ENCODE assay signal across 8 mouse cellular contexts in the genomic region with DNA sequence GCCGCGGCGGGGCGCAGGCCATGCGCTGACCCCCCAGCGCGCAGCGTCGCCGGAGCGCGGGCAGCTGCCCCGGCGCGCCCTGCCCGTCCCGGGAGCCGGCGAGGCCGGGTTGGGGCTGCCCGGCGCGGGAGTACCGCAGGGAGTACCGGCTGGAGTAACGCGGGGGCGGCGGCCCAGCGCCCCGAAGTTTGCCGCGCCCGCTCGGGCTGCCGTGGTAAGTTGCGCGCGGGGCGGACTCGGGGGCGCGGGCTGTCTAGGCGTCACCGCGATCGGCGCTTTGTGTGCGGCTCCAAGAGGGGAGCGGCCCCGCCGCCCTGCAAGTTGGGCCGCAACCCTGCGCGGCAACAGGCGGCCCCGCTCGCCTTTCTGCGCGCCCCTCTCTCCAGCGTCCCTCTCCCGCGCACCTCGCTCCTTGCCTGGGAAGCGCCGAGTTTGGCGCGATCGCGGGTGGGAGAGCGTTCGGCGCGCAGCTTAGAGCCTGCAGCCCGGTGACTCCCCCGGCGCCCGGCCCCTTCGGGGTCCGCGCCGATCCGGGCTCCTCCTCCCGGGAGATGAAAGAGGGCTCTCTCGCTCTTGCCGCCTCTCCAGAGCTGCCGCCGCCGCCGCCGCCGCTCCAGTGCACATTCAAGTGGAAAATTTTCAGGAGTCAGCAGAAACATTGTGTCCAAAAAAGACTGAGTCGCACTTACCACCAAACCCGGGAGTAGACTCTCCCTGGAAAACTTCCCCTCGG. TPM values are rescaled to one million over a fixed set of nuclear protein-coding genes. Genes with fewer than 3 reads are reported as not detected.
DNase-seq lines count a peak whose midpoint lies in the region; ATAC-seq lines count a peak whose summit lies in the region.

No protein-coding gene starts in this region.

- WGBS in embryonic facial prominence, embryonic 10.5 days = 2% methylated on average over 95 of the region's 95 CpGs
- under 1% methylated on average over 83 of the region's 95 CpGs for WGBS in intestine, embryonic 16.5 days
- WGBS in limb, embryonic 10.5 days = 2% methylated on average over 91 of the region's 95 CpGs
- WGBS in midbrain, embryonic 13.5 days = under 1% methylated on average over 93 of the region's 95 CpGs
- under 1% methylated on average over 92 of the region's 95 CpGs for WGBS in stomach, embryonic 16.5 days

- peak overlapping the region; percentile 95 for H3K4me3 ChIP-seq in embryonic facial prominence, embryonic 10.5 days
- H3K4me3 ChIP-seq in intestine, embryonic 16.5 days (ENCODE audit: low read length) = peak overlapping the region; percentile 92
- H3K4me3 ChIP-seq in limb, embryonic 10.5 days = peak overlapping the region; percentile 96
- H3K4me3 ChIP-seq in midbrain, embryonic 13.5 days (replicated peaks) = peak overlapping the region; percentile 85
- H3K4me3 ChIP-seq in stomach, embryonic 16.5 days (replicated peaks; ENCODE audit: low read length) = peak overlapping the region; percentile 77

- no peaks in the 10 kb centered on the region for H3K36me3 ChIP-seq in embryonic facial prominence, embryonic 10.5 days (replicated peaks)
- H3K36me3 ChIP-seq in intestine, embryonic 16.5 days (ENCODE audit: control insufficient read depth, insufficient read depth, low read length) = no peaks in the 10 kb centered on the region
- no peaks in the 10 kb centered on the region for H3K36me3 ChIP-seq in limb, embryonic 10.5 days
- no peaks in the 10 kb centered on the region for H3K36me3 ChIP-seq in midbrain, embryonic 13.5 days
- H3K36me3 ChIP-seq in stomach, embryonic 16.5 days (ENCODE audit: control insufficient read depth, insufficient read depth, low read length) = no peaks in the 10 kb centered on the region

- peak; percentile 44 for DNase-seq in thymus, postnatal 4 days
- DNase-seq in thymus, adult 18-20 months = no peak
- DNase-seq in embryonic facial prominence, embryonic 10.5 days (ENCODE audit: low spot score) = peak; percentile 86
- DNase-seq in limb, embryonic 10.5 days (ENCODE audit: low spot score) = peak; percentile 85

- peak overlapping the region; percentile 95 for H3K9ac ChIP-seq in intestine, embryonic 16.5 days (ENCODE audit: low read depth, low read length)
- peak overlapping the region; percentile 85 for H3K9ac ChIP-seq in midbrain, embryonic 13.5 days (replicated peaks)
- peak overlapping the region; percentile 96 for H3K9ac ChIP-seq in stomach, embryonic 16.5 days (ENCODE audit: low read length)

- peaks cover 17% of the 10 kb centered on the region for H3K27me3 ChIP-seq in embryonic facial prominence, embryonic 10.5 days (replicated peaks; ENCODE audit: low read depth, poor library complexity, severe bottlenecking)
- H3K27me3 ChIP-seq in intestine, embryonic 16.5 days (replicated peaks; ENCODE audit: control insufficient read depth, insufficient read depth, low read length) = no peaks in the 10 kb centered on the region
- H3K27me3 ChIP-seq in limb, embryonic 10.5 days (ENCODE audit: low read depth, poor library complexity, severe bottlenecking) = peaks cover 13% of the 10 kb centered on the region; the same call in 1 of the 2 replicates
- peaks cover 13% of the 10 kb centered on the region; the same call in 1 of the 2 replicates for H3K27me3 ChIP-seq in midbrain, embryonic 13.5 days
- no peaks in the 10 kb centered on the region for H3K27me3 ChIP-seq in stomach, embryonic 16.5 days (ENCODE audit: control insufficient read depth, insufficient read depth, low read length)

- 0 out of 2 replicates have a peak, but pooled peaks have one; percentile 20 for ATAC-seq in granulocyte monocyte progenitor cell, adult 5-6 weeks (replicated peaks; ENCODE audit: poor library complexity, severe bottlenecking)
- peak; percentile 75 for ATAC-seq in intestine, embryonic 16.5 days
- ATAC-seq in midbrain, embryonic 13.5 days = peak; percentile 77
- peak; percentile 60 for ATAC-seq in stomach, embryonic 16.5 days (ENCODE audit: insufficient read depth, low FRiP score)

- peak overlapping the region; percentile 98 for H3K27ac ChIP-seq in embryonic facial prominence, embryonic 10.5 days (replicated peaks)
- H3K27ac ChIP-seq in intestine, embryonic 16.5 days (ENCODE audit: low read length) = peak overlapping the region; percentile 95
- H3K27ac ChIP-seq in limb, embryonic 10.5 days = peak overlapping the region; percentile 98
- peak overlapping the region; percentile 78 for H3K27ac ChIP-seq in midbrain, embryonic 13.5 days
- H3K27ac ChIP-seq in stomach, embryonic 16.5 days (ENCODE audit: low read length) = peak overlapping the region; percentile 98

- no peaks in the 10 kb centered on the region for H3K9me3 ChIP-seq in embryonic facial prominence, embryonic 10.5 days
- no peaks in the 10 kb centered on the region for H3K9me3 ChIP-seq in intestine, embryonic 16.5 days (ENCODE audit: control insufficient read depth, low read length)
- no peaks in the 10 kb centered on the region for H3K9me3 ChIP-seq in limb, embryonic 10.5 days (replicated peaks)
- H3K9me3 ChIP-seq in midbrain, embryonic 13.5 days = no peaks in the 10 kb centered on the region
- no peaks in the 10 kb centered on the region for H3K9me3 ChIP-seq in stomach, embryonic 16.5 days (replicated peaks; ENCODE audit: control insufficient read depth, low read length)

- peaks cover 50% of the 10 kb centered on the region for H3K4me1 ChIP-seq in embryonic facial prominence, embryonic 10.5 days
- H3K4me1 ChIP-seq in intestine, embryonic 16.5 days (ENCODE audit: control insufficient read depth, insufficient read depth, low read length) = peaks cover 9% of the 10 kb centered on the region
- peaks cover 46% of the 10 kb centered on the region for H3K4me1 ChIP-seq in limb, embryonic 10.5 days
- peaks cover 40% of the 10 kb centered on the region for H3K4me1 ChIP-seq in midbrain, embryonic 13.5 days (replicated peaks)
- peaks cover 14% of the 10 kb centered on the region for H3K4me1 ChIP-seq in stomach, embryonic 16.5 days (ENCODE audit: control insufficient read depth, insufficient read depth, low read length)

- peak overlapping the region; percentile 68 for H3K4me2 ChIP-seq in intestine, embryonic 16.5 days (ENCODE audit: low read depth, low read length)
- H3K4me2 ChIP-seq in midbrain, embryonic 13.5 days (replicated peaks) = peak overlapping the region; percentile 81
- H3K4me2 ChIP-seq in stomach, embryonic 16.5 days (ENCODE audit: low read depth, low read length) = peak overlapping the region; percentile 83

RNA-seq across cellular contexts. Expression of gene Tead1, which starts 0.6 kb away (rescaled TPM):
- 20.2 and 23.5 TPM in 2 replicates for polyA plus RNA-seq in embryonic facial prominence, embryonic 10.5 days (2016; fragmentation: Nextera tagmentation; extraction: Ambion mirVana)
- not detected in 2 replicates for total RNA-seq in granulocyte monocyte progenitor cell, adult 5-6 weeks (2014; fragmentation: Nextera tagmentation)
- not detected in 2 replicates for total RNA-seq in granulocyte monocyte progenitor cell, adult 5-6 weeks (2017)
- polyA plus RNA-seq in intestine, embryonic 16.5 days (2015; fragmentation: Nextera tagmentation; extraction: Ambion mirVana) = 9.5 and 10.9 TPM in 2 replicates
- polyA plus RNA-seq in limb, embryonic 10.5 days (2016; fragmentation: Nextera tagmentation; extraction: Ambion mirVana) = 12.7 and 17.3 TPM in 2 replicates
- 16.9 and 18.9 TPM in 2 replicates for polyA plus RNA-seq in midbrain, embryonic 13.5 days (2015; fragmentation: Nextera tagmentation; extraction: Ambion mirVana)
- polyA plus RNA-seq in stomach, embryonic 16.5 days (2015; fragmentation: Nextera tagmentation; extraction: Ambion mirVana) = 18.0 and 18.9 TPM in 2 replicates

Comparison
In these comparisons a context has a peak if more than half of its experiments do, and no peak if none do; other contexts are left out.
1. DNase-seq: peak in thymus, postnatal 4 days (single experiment), embryonic facial prominence, embryonic 10.5 days (single experiment) and limb, embryonic 10.5 days (single experiment); none in thymus, adult 18-20 months (0 of 2).
2. ATAC-seq: peak in every context shown above with its lines; median percentile 77 in midbrain, embryonic 13.5 days; 75 in intestine, embryonic 16.5 days; 60 in stomach, embryonic 16.5 days; 20 in granulocyte monocyte progenitor cell, adult 5-6 weeks.
3. Peak in every context shown above with its lines, with median percentiles within 50 percentile points of each other: H3K27ac ChIP-seq, H3K4me3 ChIP-seq, H3K4me2 ChIP-seq and H3K9ac ChIP-seq.